Mouse (Mus musculus): ENCODE data around the gene 5330417C22Rik.
"Not testable (repeated sequence)": the region's sequence is repeated elsewhere in the genome, so short reads cannot be mapped to it uniquely, and the experiment has no call there.

Gene 5330417C22Rik

DNA sequence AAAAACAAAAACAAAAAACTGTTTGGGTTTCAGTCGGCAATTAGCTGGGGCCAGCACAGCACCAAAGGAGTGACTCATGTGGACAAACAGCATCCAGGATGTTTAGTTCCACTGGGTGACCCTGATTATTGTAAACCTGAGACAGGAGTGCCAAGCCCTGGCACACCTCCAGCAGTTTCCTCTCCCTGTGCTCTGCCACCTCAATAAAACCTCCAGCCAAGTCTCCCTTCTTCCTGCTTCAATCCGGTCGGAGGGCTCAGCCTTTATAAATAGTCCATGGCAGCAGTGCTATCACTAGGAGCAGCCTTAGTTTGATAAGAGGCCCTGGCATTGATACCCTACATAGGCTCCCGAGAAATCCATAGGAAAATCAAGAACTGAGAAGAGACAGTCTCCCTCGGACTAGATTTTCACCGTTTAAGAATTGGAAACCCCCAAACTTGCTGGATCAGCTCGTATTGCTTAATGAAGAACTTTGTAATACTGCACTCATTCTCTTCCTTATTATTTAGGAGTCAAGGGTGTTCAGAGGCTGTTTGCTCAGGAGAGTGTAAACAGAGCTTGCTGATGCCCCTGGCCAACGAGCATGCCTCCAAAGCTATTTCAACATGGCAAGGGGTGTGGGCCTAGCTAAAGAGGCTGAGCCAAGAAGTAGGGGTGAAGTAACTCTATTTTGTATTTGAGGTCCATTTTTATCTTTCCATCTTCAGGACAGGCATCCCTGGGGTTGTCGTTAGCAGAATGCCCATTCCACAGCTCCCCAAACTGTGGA, 3.0 kb downstream of the 5330417C22Rik start:
- in situ Hi-C loops (cut with MboI, MseI): no loop called here

- in situ Hi-C loops (cut with MboI, MseI): no loop called here
Observed at GRCm38 (mm10) chr3:108528489-108528888, 7.8 kb downstream of the 5330417C22Rik start.

DNA sequence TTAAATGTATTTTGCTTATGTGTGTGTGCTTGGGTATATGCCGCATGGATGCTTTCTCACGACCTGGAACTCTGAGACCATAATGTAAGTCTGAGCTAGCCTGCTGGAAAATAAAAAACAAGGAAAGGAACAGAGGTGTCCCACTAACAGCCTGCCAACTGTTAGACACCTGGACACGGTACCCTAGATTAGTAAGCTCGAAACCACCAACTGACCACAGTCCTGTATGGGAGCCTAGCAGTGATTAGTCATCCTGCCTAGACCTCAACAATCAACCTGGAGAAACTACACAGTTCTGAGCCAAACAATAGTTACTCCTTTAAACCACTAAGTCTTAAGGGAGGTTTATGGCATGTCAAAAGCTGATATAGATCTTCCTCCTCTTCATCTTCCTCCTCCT, 12.9 kb downstream of the 5330417C22Rik start:
- in situ Hi-C loops (cut with MboI, MseI): no loop called here

DNA sequence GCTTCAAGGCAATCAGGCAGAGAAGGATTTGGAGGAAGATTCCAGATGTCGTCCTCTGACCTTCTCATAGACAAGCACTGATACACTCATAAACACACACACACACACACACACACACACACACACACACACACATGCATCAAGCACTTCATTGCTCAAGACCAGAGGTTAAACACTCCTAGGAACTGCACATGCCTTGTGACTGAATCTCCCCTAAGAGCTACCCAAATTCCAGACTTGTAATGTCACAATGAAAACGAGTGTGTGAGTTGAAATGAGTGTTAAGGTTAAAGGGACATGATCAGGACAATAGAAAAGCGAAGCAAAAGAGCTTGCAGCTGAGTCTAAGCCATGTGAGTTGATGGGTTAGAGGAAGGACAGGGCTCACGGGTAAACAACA, 18.1 kb downstream of the 5330417C22Rik start:
- in situ Hi-C loops (cut with MboI, MseI): no loop called here

- in situ Hi-C loops (cut with MboI, MseI): no loop called here
Observed at GRCm38 (mm10) chr3:108513465-108513864, 22.9 kb downstream of the 5330417C22Rik start.

DNA sequence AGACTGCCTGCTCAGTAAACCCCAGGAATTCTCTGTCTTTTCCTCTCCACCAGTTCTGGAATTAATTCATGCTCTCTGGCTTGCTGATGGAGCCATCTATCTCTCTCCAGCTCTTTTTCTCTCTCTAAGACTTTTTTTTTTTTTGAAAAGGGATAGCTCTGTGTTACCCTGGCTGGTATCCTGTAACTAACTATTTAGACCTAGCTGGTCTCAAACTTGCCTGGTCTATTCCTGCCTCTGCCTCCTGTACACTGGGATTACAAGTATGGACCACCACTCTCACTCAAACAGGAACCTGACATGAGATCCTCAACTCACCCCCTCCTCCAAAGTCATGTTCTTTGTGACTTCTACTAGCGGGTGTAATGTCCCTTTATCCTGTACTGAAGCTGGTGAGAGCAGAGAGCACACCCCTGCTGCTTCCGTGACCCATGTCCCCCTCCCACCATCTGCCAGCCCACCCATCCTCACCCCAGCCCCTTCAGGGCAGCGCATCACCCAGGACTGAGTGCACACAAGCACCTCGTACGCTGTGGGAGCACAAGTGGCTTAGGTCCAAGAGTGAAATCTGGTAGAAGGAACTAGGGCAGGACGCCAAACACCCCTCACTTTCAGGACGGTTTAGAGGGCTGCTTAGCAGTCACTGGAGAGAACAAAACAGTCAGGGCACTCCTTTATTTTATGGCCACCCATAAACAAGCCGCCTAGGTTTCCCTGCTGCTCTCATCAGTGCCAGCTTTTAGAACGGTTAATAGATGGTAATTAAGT, 25.4 kb downstream of the 5330417C22Rik start:
- in situ Hi-C loops (cut with MboI, MseI): no loop called here

DNA sequence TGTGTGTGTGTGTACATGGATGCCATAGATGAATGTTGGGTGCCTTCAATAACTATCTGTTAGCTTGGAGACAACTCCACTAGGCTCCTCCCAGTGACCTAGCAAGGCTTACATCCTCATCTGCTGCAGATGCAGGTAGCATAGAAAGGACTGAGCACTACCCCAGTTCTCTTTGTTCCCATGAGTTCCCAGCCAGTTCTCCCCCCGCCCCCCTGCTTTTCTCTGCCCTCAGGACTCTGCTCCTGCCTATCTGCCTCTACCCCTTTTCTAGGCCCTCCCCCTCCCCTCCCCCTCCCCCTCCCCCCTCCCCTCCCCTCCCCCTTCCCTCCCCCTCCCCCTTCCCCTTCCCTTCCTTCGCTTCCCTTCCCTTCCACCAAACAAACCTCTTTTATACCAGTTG, 26.2 kb downstream of the 5330417C22Rik start:
- in situ Hi-C loops (cut with MboI, MseI): no loop called here

DNA sequence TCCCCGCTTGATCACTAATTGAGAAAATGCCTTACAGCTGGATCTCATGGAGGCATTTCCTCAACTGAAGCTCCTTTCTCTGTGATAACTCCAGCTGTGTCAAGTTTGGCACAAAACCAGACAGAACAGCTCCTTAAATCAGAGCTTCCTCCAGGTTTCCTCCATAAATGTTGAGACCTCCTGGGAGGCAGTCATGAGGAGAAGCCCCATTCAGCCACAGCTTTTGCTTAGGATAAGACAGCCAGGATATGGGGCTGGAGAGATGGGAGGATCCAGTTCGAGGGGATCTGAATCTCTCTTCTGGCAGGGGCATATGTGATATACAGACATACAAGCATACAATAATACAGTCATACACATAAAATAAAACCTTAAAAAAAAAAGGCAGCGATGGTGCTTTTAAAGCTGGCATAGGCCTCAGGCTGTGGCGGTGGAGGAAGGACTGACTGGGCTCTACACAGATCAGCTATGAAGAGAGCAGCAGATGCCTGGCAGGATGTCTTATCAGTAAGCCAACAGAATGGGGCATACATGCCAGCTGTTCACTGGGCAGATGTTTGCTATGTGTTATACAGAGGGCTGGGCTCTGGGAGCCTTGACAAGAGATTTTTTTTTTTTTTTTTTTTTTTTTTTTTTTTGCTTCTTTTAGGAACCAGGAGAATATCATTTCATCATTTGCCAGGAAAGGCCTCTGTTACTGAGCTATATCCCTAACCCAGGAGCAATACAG, 27.4 kb downstream of the 5330417C22Rik start:
- in situ Hi-C loops (cut with MboI, MseI): no loop called here

- in situ Hi-C loops (cut with MboI, MseI): no loop called here
Observed at GRCm38 (mm10) chr3:108503908-108504307, 32.4 kb downstream of the 5330417C22Rik start.

DNA sequence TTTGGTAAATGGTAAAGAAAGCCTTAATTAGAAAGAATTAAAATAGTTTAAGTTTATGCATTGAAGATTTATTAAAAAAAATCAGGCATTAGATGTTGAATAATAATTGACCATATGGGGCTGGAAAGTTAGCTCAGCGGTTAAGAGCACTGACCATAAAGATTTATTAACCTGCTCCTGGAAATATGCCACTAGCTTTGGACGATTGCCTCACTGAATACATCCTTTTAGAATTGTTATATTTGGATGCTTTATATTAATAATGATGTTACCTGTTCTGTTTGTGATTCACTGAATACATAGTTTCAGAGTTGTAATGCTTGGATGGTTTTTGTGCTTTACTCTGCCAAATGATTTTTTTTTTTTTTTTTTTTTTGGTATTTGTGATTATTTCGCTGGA, 34.9 kb downstream of the 5330417C22Rik start:
- in situ Hi-C loops (cut with MboI, MseI): not testable (repeated sequence)

DNA sequence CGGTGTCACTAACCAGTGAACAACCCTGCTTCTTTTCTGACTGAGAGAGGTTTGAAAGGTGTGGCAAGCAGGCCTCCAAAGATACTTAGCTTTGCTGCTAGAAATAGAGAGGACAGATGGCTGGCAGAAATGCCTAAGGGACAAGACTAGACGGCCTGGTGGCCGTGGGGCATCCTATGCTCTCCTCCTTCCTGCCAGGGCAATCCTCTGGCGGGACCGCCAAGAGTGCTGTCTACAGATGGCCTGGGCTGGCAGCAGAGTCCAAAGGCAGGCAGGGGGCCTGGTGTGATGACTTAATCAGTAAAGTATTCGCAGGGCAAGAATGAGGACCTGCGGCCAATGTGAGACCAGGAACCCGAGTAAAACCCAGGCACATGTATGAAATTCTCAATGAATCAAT, 36.5 kb downstream of the 5330417C22Rik start:
- in situ Hi-C loops (cut with MboI, MseI): no loop called here

- in situ Hi-C loops (cut with MboI, MseI): no loop called here
Observed at GRCm38 (mm10) chr3:108497602-108498001, 38.7 kb downstream of the 5330417C22Rik start.

- in situ Hi-C loops (cut with MboI, MseI): no loop called here
Observed at GRCm38 (mm10) chr3:108495486-108495885, 40.9 kb downstream of the 5330417C22Rik start.

DNA sequence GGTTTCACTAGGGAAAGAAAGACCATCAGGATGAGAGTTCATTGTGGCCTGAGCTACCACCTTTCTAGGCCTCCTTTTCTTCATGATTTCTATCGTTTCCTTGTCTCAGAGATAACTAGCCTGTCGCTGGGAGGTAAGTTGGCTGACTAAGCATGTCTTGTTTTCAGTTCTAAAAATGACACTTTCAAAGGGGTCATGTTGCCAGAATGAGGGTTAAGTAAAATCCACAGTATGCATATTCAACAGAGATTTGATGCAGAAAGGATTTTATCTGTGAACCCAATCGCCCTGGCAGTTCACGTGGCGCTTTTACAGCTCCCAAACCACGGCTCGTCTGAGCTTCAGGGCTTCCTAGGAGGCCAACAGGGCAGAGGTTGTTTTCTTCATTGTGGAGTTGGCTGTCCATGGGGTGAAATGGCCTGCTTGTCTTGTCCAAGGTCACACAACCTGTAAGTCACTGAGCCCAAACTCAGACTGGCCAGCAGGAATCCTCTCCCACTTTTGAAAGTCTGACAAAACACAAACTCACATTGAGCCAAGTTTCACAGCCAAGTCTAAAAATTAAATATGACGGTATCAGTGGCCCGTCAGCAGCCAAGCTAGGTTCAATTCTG, 41.4 kb downstream of the 5330417C22Rik start:
- in situ Hi-C loops (cut with MboI, MseI): no loop called here

- in situ Hi-C loops (cut with MboI, MseI): no loop called here
Observed at GRCm38 (mm10) chr3:108489968-108490367, 46.4 kb downstream of the 5330417C22Rik start.

DNA sequence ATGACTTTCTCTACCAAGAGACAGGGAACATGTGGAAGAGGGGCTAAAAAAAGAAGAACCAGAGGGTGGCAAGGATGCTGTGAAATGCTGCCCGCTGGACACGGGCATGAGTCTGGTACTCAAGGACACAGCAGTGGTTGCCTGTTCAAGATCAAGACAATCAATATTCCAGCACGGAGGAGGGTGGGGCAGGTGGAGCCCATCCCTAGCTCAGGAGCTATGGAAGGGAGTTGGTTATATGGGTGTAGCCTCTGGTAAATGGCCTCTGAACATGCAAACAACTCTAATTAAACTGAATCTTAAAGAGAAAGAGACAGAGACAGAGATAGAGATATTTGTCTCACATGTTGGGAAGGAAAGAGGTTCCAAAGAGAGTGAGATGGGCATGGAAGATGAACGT, 51.6 kb downstream of the 5330417C22Rik start:
- in situ Hi-C loops (cut with MboI, MseI): no loop called here

DNA sequence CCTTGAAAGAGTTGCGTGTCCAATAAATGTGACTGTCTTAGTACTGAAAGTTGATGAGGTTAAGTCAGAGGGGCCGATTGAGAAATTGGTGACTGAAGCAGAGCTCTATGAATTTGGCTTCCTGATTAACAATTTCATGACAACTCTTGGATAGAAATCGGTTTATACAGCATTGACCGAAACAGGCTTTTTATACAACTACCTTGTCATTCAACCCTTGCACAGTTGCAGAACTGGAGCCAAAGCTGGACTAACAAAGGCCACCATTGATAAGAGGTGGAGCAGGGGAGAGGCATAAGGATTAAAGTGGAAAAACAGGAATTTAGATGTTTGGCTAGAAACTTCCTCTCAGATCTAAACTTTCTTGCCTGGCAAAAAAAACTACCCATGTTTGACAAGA, 57.5 kb downstream of the 5330417C22Rik start:
- in situ Hi-C loops (cut with MboI, MseI): no loop called here

- in situ Hi-C loops (cut with MboI, MseI): no loop called here
Observed at GRCm38 (mm10) chr3:108476761-108477619, 59.3 kb downstream of the 5330417C22Rik start.

DNA sequence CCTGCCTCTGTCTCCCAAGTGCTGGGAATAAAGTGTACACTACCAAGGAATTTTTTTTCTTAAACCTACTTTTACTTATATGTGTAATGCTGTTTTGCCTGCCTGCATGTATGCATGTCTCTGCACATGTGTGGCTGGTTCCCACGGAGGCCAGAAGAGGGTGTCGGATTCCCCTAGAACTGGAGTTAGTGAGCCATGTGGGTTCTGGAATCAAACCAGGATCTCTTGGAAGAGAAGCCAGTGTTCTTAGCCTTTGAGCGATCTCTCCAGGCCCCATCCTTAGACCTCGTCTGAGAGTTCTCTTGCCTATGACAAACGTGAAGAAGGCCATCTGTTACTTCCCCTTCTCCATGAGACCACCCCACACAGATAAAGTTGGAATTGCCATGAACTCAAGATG, 60.8 kb downstream of the 5330417C22Rik start:
- in situ Hi-C loops (cut with MboI, MseI): no loop called here

DNA sequence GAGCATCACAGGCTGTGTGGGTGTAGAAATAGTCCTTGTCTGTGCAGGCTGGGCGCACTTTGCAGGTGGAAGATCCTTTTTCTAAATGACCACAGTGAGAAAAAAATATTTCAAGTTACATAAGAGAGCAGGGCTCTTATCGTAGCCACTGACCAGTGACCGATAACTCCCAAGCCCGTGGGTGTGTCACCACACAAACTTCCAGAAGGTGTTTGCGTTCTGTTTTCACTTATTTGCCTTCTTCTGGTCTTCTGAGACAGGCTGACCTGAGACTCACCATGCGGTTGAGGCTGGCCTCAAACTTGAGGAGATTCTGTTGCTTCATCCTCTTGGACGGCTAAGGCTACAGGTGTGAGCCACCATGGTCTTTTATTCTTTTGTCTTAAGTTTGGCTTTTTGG, 61.4 kb downstream of the 5330417C22Rik start:
- in situ Hi-C loops (cut with MboI, MseI): no loop called here

DNA sequence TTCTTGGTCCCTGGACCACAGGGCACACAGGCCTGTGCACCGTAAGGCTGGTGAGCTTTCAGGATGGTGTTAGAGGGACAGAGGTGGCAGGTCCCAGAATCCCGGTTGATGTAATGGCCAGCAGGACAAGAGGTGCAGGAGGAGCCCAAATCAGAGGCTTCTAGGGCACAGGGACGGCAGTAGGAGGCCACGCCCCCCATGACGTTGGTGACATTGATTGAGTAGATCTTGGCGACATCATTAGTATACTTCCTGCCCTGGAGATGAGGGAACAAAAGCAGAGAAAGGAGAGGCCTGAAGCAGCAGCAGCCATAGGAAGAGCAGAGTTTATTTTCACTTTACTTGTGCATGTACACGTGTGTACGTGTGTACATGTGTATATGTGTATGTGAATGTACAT, 68.6 kb downstream of the 5330417C22Rik start:
- in situ Hi-C loops (cut with MboI, MseI): no loop called here
